Mouse (Mus musculus) lung, adult 2 months (tissue): Measurements from ENCODE around the gene Opn5.

Experiments used
- CTCF ChIP-seq: fragments of 200-500 bp; IDR thresholded peaks from 2 replicates; pipeline ENCODE4 v1.5.1; 2011; ENCODE audit warnings: mild to moderate bottlenecking, low read length, control low read depth; ENCODE audit not compliant: insufficient read depth
- POLR2A ChIP-seq: fragments of 200-500 bp; IDR thresholded peaks from 2 replicates; pipeline ENCODE4 v1.6.1; 2011; ENCODE audit warnings: low read depth, mild to moderate bottlenecking, control low read depth, low read length, borderline replicate concordance; ENCODE audit errors: extremely low read depth

DNA sequence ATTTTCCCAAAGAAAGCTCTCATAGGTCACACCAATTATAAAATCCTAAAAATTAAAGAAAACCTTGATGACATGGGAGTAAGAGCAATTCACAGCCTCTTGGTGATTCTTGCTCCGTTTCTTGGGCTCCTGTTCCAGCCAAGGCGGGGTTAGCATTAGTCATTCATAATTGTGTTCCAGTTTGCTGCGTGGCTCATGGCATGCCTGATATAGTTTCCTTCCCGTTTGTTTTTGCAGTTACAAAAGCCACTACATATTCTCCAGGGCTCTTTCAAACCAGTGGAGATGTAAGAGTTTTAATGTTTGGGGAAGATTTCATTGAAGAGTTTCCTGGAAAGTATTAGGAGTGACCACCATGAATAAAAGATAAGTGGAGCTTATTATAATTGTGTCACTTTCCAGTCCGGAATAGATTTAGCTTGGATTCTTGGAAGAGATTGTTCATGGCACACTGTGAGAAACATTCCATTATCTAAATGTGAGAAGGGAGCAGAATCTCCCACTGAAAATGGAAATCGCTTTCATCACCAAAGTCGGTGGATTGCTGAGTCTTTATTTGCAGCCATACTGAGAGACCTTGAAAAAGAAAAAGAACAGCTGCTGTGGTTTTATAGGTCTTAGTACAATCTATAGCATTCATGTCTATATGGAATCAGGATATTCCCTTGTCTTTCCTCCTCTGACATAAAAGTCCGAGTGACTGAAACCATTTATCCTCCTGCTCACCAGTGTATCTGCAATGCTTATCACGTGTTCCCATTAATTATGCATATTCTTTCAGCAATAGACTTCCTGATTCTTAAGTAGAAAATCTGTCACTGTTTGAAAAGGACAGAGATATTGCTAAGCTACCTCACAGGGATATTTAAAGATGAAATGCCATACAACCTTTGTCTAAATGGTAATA lies 101.6 kb downstream of the Opn5 start:
- TF ChIP-seq POLR2A (no peak), CTCF (no peak)
